Mouse (Mus musculus) hindbrain, embryonic 10.5 days (tissue): ENCODE results near the gene Cenpf. TPM values are rescaled to one million over a fixed set of nuclear protein-coding genes. Genes with fewer than 3 reads are reported as not detected.

Experiments used
- DNase-seq: peaks from one replicate; pipeline ENCODE4 v3.0.0-alpha.2; 2017; ENCODE audit warnings: low spot score
- H3K27ac ChIP-seq: fragments of 300-500 bp; sonication (generic); 2 replicates; pipeline ENCODE4 v1.5.1; 2016; ENCODE audit warnings: mild to moderate bottlenecking, moderate library complexity
- H3K27me3 ChIP-seq: fragments of 300-500 bp; sonication (generic); 2 replicates; pipeline ENCODE4 v1.6.1; 2016; ENCODE audit warnings: mild to moderate bottlenecking; ENCODE audit not compliant: poor library complexity, insufficient read depth, severe bottlenecking
- H3K36me3 ChIP-seq: fragments of 300-500 bp; sonication (generic); 2 replicates; pipeline ENCODE4 v1.6.1; 2016; ENCODE audit warnings: mild to moderate bottlenecking, moderate library complexity
- H3K4me1 ChIP-seq: fragments of 300-500 bp; sonication (generic); replicated peaks from 2 replicates; pipeline ENCODE4 v1.6.1; 2016; ENCODE audit warnings: mild to moderate bottlenecking
- H3K4me3 ChIP-seq: fragments of 300-500 bp; sonication (generic); 2 replicates; pipeline ENCODE4 v1.5.1; 2016; ENCODE audit warnings: mild to moderate bottlenecking, moderate library complexity
- H3K9me3 ChIP-seq: fragments of 300-500 bp; sonication (generic); 2 replicates; pipeline ENCODE4 v1.6.1; 2016; ENCODE audit warnings: mild to moderate bottlenecking, moderate library complexity
- WGBS: fragments of 180-500 bp; shearing (Covaris S2); methylation state at CpG from one replicate; pipeline ENCODE4 v1.1.7; 2016; 5-methylcytosine and 5-hydroxymethylcytosine counted together
- polyA plus RNA-seq: library from polyadenylated mRNA; unstranded; fragments of >200 nt; fragmentation: Nextera tagmentation; extraction: Ambion mirVana; gene quantifications from 2 replicates; pipeline ENCODE4 v1.2.1, GENCODE M21; 2016

The Cenpf gene
- polyA plus RNA-seq, 1 experiment from 2014 or later: 71.0 TPM

DNA sequence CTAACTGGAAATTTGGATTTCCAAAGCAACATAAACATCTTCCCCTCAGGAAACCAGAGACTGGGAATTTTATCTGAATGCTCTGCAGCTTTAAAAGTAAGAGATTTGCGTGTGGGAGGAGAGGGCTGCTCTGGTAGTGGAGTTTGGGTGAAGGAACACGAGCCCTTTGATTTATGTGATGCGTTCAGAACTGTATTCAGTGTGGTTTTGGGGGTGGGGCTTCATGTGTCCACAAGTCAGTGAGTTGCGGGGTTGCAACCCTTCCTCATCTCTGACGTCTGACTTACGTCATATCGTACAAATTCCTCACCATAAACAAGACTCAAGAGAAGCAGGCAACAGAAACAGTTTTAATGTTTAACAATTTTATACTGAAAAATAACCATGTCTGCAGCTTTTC lies 74.8 kb downstream of the Cenpf start:
- 83% methylated on average over 7 of the region's 7 CpGs for WGBS
- no peak overlapping the region for H3K4me3 ChIP-seq

DNA sequence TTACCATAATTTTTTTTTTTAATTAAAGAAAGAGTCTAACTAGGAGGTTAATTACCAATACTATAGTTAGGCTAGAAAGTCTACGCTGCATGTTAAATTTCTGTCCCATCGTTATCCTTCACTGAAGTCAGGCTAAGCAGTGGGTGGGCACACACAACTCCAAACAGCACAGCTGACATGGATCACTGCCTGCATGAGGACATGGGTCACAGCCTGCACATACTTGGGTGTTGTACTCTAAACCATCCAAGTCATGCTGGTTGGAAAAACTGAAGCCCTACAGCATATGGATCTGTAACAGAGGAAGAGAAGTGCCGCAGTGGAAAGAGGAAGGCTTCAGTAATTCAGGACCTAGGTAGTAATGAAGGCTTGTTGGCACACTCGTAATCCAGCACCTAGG lies 76.1 kb downstream of the Cenpf start:
- Histone ChIP-seq H3K9me3 (no peaks in the 10 kb centered on the region), H3K27ac (no peak overlapping the region), H3K36me3 (no peaks in the 10 kb centered on the region), H3K4me3 (no peak overlapping the region), H3K4me1 (peaks cover 4% of the 10 kb centered on the region; the same call in 1 of the 2 replicates), H3K27me3 (no peaks in the 10 kb centered on the region)
- WGBS: 72% methylated on average over 4 of the region's 4 CpGs
- no peak for DNase-seq

More for the DNA sequence above, 74.8 kb downstream of the Cenpf start:
- Histone ChIP-seq H3K4me1 (peaks cover 4% of the 10 kb centered on the region; the same call in 1 of the 2 replicates), H3K27me3 (no peaks in the 10 kb centered on the region), H3K9me3 (no peaks in the 10 kb centered on the region), H3K27ac (no peak overlapping the region), H3K36me3 (no peaks in the 10 kb centered on the region)
- DNase-seq: no peak

DNA sequence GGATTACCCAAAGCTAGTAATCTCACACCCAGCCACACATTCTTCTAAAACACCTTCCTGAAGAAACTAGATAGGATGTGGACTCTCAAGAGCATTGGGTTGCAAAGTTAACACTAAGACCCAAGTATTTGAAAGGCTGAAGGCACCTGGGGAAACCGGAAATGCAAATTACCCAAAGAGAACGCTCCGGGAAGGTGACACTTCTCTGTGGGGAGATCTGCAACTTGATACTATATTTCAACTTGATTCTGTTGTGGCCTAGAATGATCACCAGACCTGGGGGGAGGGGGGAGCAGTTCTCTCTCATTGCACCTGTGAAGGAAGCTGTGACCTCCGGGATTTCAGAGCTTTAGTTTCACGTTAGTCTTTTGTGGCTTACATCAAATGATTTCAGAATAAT lies 79.2 kb downstream of the Cenpf start:
- H3K4me1 ChIP-seq: peaks cover 4% of the 10 kb centered on the region; the same call in 1 of the 2 replicates
- no peak for DNase-seq
- 0 out of 2 replicates have a peak, but pooled peaks cover 5% of the 10 kb centered on the region for H3K9me3 ChIP-seq
- H3K36me3 ChIP-seq: no peaks in the 10 kb centered on the region
- no peak overlapping the region for H3K4me3 ChIP-seq
- H3K27me3 ChIP-seq: no peaks in the 10 kb centered on the region
- no peak overlapping the region for H3K27ac ChIP-seq
- WGBS: 31% methylated on average over 5 of the region's 5 CpGs

DNA sequence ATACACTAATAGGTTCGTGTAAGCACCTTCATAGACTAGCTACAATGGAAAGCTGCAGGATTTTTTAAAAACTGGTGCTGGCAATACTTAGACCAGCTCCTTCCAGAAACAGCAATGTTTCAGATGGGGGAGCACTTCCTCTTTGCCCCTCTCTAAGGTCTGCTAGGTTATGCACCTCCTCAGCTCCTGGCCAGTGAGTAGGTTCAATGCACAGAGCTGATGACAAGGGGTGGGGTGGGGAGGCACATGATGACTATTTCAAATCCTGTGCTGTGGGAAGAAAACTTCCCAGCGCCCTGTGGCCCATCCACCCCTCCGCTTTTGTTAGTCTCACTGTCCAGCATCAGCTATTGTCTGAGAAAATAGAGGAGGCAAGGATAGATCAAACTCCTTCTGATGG lies 79.8 kb downstream of the Cenpf start:
- 0 out of 2 replicates have a peak, but pooled peaks cover 5% of the 10 kb centered on the region for H3K9me3 ChIP-seq
- DNase-seq: no peak
- peaks cover 7% of the 10 kb centered on the region; the same call in 1 of the 2 replicates for H3K4me1 ChIP-seq
- no peaks in the 10 kb centered on the region for H3K27me3 ChIP-seq
- no peaks in the 10 kb centered on the region for H3K36me3 ChIP-seq
- WGBS: 77% methylated on average over 3 of the region's 3 CpGs
- H3K27ac ChIP-seq: no peak overlapping the region
- H3K4me3 ChIP-seq: no peak overlapping the region

DNA sequence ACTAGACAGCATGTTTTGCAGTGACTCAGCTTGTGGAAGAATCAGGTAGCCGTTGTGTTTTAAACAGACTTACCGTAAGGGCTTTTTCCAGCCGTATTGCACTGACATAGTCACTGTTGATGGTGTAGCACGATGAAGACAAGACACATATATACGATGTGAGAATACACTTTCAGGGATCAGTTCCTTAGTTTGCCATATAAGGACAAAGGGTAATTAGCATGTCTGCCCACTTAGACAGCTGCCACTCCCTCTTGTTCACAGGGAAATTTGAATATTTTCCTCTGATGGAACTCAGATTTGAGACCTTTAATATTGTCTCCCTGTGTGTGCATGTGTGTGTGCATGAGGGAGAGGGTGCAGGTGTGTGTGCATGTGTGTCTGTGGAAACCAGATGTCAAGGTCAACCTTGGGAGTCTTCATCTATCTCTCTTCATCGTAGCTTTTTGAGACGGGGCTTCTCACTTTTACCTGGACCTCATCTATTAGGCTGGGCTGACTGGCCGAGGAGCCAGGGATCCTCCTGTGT lies 82.2 kb downstream of the Cenpf start:
- no peak overlapping the region for H3K27ac ChIP-seq
- DNase-seq: no peak
- no peaks in the 10 kb centered on the region for H3K27me3 ChIP-seq
- WGBS: 93% methylated on average over 8 of the region's 8 CpGs
- no peaks in the 10 kb centered on the region for H3K36me3 ChIP-seq
- H3K4me1 ChIP-seq: peaks cover 5% of the 10 kb centered on the region; the same call in 1 of the 2 replicates
- 0 out of 2 replicates have a peak, but pooled peaks cover 5% of the 10 kb centered on the region for H3K9me3 ChIP-seq
- H3K4me3 ChIP-seq: no peak overlapping the region

DNA sequence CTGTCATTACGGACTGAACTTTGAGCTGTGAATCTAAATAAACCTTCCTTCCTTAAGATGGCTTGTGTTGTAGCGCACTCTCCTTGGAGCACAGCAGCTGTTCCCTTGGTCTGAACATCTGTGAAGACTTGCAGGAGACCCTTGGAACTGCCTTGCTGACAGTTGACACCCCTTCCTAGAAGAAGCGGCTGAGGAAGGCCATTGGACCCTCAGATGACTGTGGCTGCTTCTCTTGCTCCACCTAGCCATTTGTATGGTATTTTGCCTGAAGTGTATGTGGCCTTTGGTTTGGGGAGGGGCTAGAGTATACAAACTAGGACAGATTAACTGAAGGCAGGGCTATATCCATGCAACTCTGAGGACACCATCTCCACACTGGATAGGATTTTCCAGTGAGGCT lies 90.8 kb downstream of the Cenpf start:
- Histone ChIP-seq H3K4me1 (no peaks in the 10 kb centered on the region; the same call in 1 of the 2 replicates), H3K4me3 (no peak overlapping the region)
- WGBS: 90% methylated on average over 3 of the region's 3 CpGs

More for the DNA sequence above, 90.8 kb downstream of the Cenpf start:
- H3K9me3 ChIP-seq: no peaks in the 10 kb centered on the region
- H3K27ac ChIP-seq: no peak overlapping the region
- no peak for DNase-seq
- H3K36me3 ChIP-seq: no peaks in the 10 kb centered on the region
- no peaks in the 10 kb centered on the region for H3K27me3 ChIP-seq

Other genes starting within 250 kb of the Cenpf start
- gene Ptpn14, start 40.2 kb upstream of the Cenpf start, polyA plus RNA-seq: 5.0 and 5.1 TPM in 2 replicates
- gene Smyd2, start 234.3 kb upstream of the Cenpf start, polyA plus RNA-seq: 59.7 and 66.7 TPM in 2 replicates